8 mouse cellular contexts compared by ENCODE assay signal in the genomic region with DNA sequence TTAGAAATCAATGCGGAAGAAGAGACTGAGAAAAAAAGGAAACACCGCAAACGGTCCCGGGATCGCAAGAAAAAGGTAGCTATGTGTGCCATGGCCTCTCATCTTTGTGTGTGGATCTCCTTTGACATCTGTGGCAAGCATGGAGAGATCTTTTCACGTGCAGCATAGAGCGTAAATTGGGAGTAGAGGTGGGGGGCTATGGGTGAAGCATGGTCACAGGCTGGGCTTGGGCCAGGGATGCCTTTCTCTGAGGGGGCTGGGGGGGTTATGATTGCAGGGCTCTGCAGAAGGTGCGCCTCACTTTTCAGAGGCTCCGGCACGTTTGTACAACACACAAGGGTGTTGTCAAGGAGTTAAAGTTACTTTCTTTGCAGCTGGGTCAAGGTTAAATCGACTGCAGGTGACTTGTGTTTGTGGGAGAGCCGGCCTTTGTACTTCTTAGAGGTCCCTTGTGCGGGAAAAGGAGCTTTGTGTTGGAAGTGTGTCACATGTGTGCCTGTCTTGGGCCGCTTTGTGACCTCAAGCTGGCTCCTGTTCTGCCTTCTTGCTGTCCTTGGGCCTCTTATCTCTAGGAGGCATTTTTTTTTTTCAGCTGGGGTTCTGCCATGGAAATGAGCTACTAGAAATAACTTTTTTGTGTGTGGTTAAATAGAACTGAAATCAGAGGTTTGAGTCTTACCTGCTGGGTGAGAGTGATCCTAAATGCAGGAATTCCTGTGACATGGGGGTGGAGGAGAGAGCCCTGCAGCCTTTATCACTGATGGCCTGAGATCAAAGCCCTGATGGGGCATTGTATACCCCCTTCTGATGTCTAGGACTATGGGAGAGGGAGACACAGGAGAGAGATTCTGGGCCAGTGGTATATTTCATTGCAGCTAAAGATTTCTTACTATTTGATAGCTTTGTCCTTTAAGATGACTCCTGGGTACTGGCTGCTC.
DNase-seq lines count a peak whose midpoint lies in the region; ATAC-seq and TF ChIP-seq lines count a peak whose summit lies in the region.

No protein-coding gene starts in this region.

- no peak overlapping the region for H3K4me3 ChIP-seq in lung, embryonic 14.5 days (ENCODE audit: low read depth, low read length)
- no peak overlapping the region for H3K4me3 ChIP-seq in lung, adult 2 months (replicated peaks; ENCODE audit: extremely low read depth, low read depth, low read length)
- H3K4me3 ChIP-seq in embryonic facial prominence, embryonic 15.5 days (replicated peaks), result peak overlapping the region; percentile 26
- H3K4me3 ChIP-seq in intestine, embryonic 15.5 days (replicated peaks), result peak overlapping the region; percentile 16; the same call in 1 of the 2 replicates
- H3K4me3 ChIP-seq in stomach, embryonic 16.5 days (replicated peaks; ENCODE audit: low read length), result no peak overlapping the region

- no peak for DNase-seq in lung, embryonic 14.5 days
- DNase-seq in lung, adult 2 months, result no peak
- DNase-seq in ovary, postnatal 14 days (ENCODE audit: low spot score), result no peak
- DNase-seq in spleen, postnatal 4 days (ENCODE audit: low spot score in 2 of 2), result no peak
- no peak for DNase-seq in lung, postnatal 10 days

- H3K9ac ChIP-seq in lung, embryonic 14.5 days, result no peak overlapping the region
- H3K9ac ChIP-seq in embryonic facial prominence, embryonic 15.5 days, result no peak overlapping the region
- H3K9ac ChIP-seq in intestine, embryonic 15.5 days, result no peak overlapping the region
- 0 out of 2 replicates have a peak overlapping the region, but pooled peaks have one; percentile 44 for H3K9ac ChIP-seq in stomach, embryonic 16.5 days (ENCODE audit: low read length)

- no peaks in the 10 kb centered on the region; the same call in 1 of the 2 replicates for H3K4me1 ChIP-seq in lung, embryonic 14.5 days (ENCODE audit: insufficient read depth)
- no peaks in the 10 kb centered on the region for H3K4me1 ChIP-seq in lung, adult 2 months (ENCODE audit: control insufficient read depth, insufficient read depth, low read length)
- H3K4me1 ChIP-seq in embryonic facial prominence, embryonic 15.5 days, result no peaks in the 10 kb centered on the region
- peaks cover 14% of the 10 kb centered on the region for H3K4me1 ChIP-seq in intestine, embryonic 15.5 days (replicated peaks)
- H3K4me1 ChIP-seq in stomach, embryonic 16.5 days (ENCODE audit: control insufficient read depth, insufficient read depth, low read length), result no peaks in the 10 kb centered on the region; the same call in 1 of the 2 replicates

- no peaks in the 10 kb centered on the region for H3K9me3 ChIP-seq in lung, embryonic 14.5 days (ENCODE audit: low read depth, low read length)
- no peaks in the 10 kb centered on the region for H3K9me3 ChIP-seq in embryonic facial prominence, embryonic 15.5 days (replicated peaks)
- H3K9me3 ChIP-seq in intestine, embryonic 15.5 days, result no peaks in the 10 kb centered on the region
- H3K9me3 ChIP-seq in stomach, embryonic 16.5 days (replicated peaks; ENCODE audit: control insufficient read depth, low read length), result no peaks in the 10 kb centered on the region

- no peak overlapping the region for H3K27ac ChIP-seq in lung, embryonic 14.5 days (ENCODE audit: low read depth)
- no peak overlapping the region for H3K27ac ChIP-seq in embryonic facial prominence, embryonic 15.5 days (replicated peaks)
- no peak overlapping the region for H3K27ac ChIP-seq in intestine, embryonic 15.5 days
- H3K27ac ChIP-seq in stomach, embryonic 16.5 days (ENCODE audit: low read length), result no peak overlapping the region

- H3K27me3 ChIP-seq in lung, embryonic 14.5 days (ENCODE audit: insufficient read depth, low read length), result no peaks in the 10 kb centered on the region
- H3K27me3 ChIP-seq in embryonic facial prominence, embryonic 15.5 days, result no peaks in the 10 kb centered on the region
- no peaks in the 10 kb centered on the region for H3K27me3 ChIP-seq in intestine, embryonic 15.5 days (replicated peaks)
- H3K27me3 ChIP-seq in stomach, embryonic 16.5 days (ENCODE audit: control insufficient read depth, insufficient read depth, low read length), result no peaks in the 10 kb centered on the region

- H3K36me3 ChIP-seq in lung, embryonic 14.5 days (ENCODE audit: insufficient read depth), result no peaks in the 10 kb centered on the region
- H3K36me3 ChIP-seq in embryonic facial prominence, embryonic 15.5 days, result no peaks in the 10 kb centered on the region
- H3K36me3 ChIP-seq in intestine, embryonic 15.5 days, result no peaks in the 10 kb centered on the region
- H3K36me3 ChIP-seq in stomach, embryonic 16.5 days (ENCODE audit: control insufficient read depth, insufficient read depth, low read length), result no peaks in the 10 kb centered on the region

- WGBS in lung, embryonic 14.5 days, result 35% methylated on average over 14 of the region's 14 CpGs
- WGBS in lung, adult 2 months, result 43% methylated on average over 14 of the region's 14 CpGs
- WGBS in embryonic facial prominence, embryonic 15.5 days, result 28% methylated on average over 14 of the region's 14 CpGs
- 43% methylated on average over 14 of the region's 14 CpGs for WGBS in intestine, embryonic 15.5 days
- 32% methylated on average over 14 of the region's 14 CpGs for WGBS in stomach, embryonic 16.5 days

- no peak for TF ChIP-seq POLR2A in lung, adult 2 months (IDR thresholded peaks at IDR 0.05; ENCODE audit: borderline replicate concordance, extremely low read depth, low read depth, low read length)

- H3K4me2 ChIP-seq in lung, embryonic 14.5 days, result peak overlapping the region; percentile 1; the same call in 1 of the 2 replicates
- peak overlapping the region; percentile 44 for H3K4me2 ChIP-seq in embryonic facial prominence, embryonic 15.5 days (replicated peaks)
- H3K4me2 ChIP-seq in intestine, embryonic 15.5 days (replicated peaks), result peak overlapping the region; percentile 51
- H3K4me2 ChIP-seq in stomach, embryonic 16.5 days (ENCODE audit: low read depth, low read length), result peak overlapping the region; percentile 44

- TF ChIP-seq CTCF in lung, embryonic 14.5 days (IDR thresholded peaks at IDR 0.05; ENCODE audit: low read depth), result no peak
- TF ChIP-seq CTCF in lung, adult 2 months (IDR thresholded peaks at IDR 0.05; ENCODE audit: insufficient read depth, low read length), result no peak

- no peak for ATAC-seq in lung, embryonic 14.5 days (ENCODE audit: insufficient read depth)
- no peak for ATAC-seq in embryonic facial prominence, embryonic 15.5 days (ENCODE audit: insufficient number of reproducible peaks, low FRiP score, low TSS enrichment, low read depth)
- ATAC-seq in intestine, embryonic 15.5 days, result peak; percentile 49; the same call in 1 of the 2 replicates
- no peak for ATAC-seq in stomach, embryonic 16.5 days (ENCODE audit: insufficient read depth, low FRiP score)

Comparison
In these comparisons a context has a peak if more than half of its experiments do, and no peak if none do; other contexts are left out.
1. H3K4me2 ChIP-seq: peak in every context shown above with its lines; median percentile 51 in intestine, embryonic 15.5 days; 44 in embryonic facial prominence, embryonic 15.5 days; 44 in stomach, embryonic 16.5 days; 1 in lung, embryonic 14.5 days.
2. H3K4me3 ChIP-seq: peak in embryonic facial prominence, embryonic 15.5 days (single experiment) and intestine, embryonic 15.5 days (single experiment); none in lung, embryonic 14.5 days (single experiment), lung, adult 2 months (single experiment) and stomach, embryonic 16.5 days (single experiment).